Mouse (Mus musculus) right cerebral cortex, postnatal 10 days (tissue): Measurements from ENCODE around the gene Mn1.
A peak's percentile ranks its signal among the peaks of the same experiment; 100 is the strongest.

Experiments
- DNase-seq, 2 experiments: peaks; one replicate each; pipeline ENCODE4 v3.0.0; 2021; ENCODE audit warnings: low spot score in 2 of 2

The Mn1 gene

DNA sequence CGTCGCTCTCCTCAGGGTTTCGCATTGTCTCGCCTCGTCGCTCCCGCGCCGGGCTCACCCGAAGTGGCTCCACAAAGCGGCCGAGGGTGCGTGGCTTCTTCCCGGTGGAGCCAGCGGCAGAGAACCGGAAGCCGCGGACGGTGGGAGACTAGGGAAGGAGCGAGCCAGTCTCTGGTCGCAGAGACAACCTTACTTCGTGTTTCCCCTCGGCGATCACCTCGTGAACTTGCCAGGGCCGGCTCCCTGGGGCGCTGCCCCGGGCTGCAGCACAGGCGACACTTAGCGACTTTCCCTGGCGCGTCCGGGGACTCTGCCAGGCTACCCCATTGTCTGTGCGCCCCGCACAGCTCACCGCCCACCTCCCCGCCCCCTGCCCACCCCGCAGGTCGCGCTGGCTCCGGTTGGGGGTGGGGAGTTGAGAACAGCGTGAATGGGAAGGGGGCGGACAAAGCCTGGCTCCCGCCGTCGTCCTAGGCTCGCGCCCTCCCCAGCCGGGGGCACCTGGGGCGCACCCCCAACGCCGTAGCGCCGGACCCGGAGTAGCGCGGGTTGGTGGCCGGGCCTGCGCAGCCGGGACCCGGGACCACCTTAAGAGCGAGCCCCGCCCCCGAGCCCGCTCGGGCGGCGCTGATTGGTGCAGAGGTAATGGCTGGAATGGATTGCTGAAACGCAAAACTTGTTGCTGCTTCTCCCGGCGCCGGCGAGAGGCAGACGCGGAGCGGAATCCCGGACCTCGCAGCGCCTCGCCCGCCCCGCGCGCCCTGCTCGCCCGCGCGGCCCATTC, at the start of gene Mn1:
Gene Mn1 (plus strand): TSS at position 772 of the 784 bp plus-strand sequence.
- DNase-seq = peak; percentile 96 to 97

DNA sequence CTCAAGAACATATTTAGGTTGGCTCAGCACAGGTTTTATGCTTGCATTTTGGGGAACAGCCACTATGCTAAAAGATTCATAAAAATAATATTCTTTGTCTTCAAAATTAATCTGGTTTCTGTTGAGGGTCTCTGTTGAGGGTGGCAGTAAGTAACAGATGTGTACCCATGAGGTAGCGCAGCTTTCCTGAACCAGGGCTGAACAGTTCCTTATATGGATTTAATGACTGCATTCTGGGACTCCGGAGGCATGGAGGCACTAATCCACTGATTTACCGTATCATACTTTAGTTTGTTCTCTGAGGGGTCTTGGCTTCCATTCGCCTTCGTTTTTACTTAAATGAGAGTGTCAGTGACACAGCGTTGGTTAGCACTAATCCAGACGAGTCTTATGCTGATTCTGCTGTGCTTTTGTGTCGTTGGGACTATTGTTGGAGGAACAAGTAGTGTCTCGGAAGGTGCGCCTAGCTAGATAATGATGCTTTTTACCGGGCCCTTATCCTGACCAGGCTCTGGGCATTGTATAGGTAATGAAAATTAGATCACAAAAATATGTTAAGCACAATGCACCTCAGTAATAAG, 49.1 kb upstream of the Mn1 start:
- peak in 1 of 2 experiments; percentile 19 for DNase-seq

DNA sequence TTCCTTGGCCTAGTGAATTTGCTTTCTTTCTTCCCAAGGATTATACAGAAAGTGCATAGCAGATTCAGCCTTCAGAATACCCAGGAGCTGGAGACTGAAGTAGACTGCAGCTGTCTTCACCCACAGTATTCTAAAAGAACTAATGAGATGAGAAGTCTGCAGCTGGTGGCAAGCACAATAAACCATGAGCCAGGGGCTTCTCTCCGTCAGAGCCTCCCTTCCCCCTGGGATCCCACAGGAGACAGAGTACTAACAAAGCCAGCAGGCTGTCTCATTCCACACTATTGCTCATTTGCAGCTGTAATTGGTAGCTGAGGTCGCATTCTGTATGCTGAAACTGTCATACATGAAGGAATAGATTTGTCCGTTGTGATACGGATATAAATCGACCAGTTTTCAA, 48.6 kb upstream of the Mn1 start:
- peak; percentile 50 to 60 for DNase-seq

DNA sequence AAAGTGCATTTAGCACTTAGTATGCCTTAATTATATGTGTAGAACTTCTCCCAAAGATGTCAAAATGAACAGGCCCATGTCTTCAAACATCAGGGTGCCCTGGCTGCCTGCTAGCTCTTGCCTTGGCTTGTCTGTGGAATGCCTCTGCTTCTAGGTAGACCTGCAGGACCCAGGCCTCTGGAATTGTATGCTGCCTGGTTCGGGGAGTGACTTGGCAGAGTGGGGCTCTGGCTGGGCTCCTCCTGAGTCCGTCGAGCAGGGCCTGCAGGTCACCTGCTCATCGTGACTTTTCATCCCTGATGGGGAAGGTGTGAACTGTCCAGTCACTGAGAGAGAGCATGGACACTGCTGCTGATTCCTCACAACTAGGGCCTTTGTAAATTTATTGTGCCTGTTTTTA, 41.5 kb upstream of the Mn1 start:
- peak in 1 of 2 experiments; percentile 23 for DNase-seq

DNA sequence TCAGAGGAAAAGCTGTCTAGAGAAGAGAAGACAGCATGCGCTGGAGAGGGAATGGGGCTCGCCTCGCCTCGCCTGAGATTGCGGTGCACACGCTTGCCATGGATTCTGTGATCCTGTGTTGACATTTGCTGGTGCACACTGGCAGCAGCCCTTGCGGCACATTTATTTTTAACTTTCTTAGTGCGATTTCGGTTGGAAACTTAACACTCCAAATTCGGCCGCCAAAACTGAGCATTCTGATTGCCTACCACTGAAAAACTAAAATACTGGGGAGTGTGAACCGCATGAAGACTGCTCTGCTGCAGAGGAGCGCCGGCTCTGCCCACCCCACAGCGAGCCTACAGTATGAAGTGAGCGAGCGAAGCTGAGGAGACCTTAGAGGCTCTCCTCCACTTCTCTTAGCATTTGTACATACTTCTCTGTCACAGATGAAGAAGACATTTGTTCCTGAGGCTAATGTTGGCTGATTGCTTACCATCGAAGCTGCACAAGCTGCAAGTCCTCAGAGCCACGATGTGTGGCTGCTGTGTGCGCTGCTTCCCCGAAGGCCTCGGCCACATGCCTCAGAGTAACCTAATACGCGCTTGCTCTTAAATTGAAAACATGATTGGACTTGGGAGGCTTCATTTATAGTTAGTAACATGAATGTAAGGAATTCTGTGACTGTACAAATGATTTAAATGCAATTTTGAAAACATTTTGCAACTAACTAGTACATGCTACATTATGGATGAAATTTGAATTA, 40.7 kb upstream of the Mn1 start:
- DNase-seq = peak; percentile 65 to 70

DNA sequence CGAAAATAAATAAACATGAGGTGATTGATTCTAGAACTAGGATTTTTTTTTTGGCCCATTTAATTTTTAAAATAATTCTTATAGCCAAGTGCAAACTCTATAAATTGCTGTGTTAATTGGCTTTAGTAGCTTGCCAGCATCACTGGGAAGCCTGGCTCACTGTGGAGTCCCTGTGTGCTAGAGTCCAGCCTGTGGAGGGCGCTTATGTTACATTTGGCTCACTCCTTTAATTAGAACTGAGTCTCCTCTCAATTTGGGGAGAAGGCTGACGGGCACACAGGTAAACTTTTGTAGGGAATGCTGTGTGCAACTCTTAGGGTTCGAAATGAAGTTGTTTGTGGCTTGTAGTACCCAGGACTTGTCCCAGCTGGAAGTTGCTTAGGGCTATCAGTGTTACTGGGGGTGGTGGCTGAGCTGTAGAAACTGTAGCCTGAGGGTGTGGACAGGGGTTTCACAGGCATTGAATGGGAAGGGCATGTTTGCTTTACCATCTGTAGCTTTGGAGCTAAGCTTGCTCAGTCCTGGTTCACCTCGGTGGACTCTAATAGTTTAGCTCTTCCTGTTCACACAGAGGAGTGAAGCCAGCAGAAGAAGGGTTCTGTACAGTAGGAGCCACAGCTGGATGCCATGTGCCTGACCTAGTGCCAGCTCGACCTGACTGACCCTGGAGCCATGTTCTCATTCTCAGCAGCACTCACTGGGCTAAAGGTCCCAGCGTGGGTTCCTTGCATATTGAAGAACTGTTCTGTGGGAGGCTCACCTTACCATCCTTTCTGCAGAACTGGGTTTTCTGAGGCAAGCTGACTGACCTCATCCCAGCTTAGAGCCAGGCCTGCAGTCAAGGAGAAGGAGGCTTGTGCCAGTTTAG, 38.8 kb upstream of the Mn1 start:
- no peak for DNase-seq

DNA sequence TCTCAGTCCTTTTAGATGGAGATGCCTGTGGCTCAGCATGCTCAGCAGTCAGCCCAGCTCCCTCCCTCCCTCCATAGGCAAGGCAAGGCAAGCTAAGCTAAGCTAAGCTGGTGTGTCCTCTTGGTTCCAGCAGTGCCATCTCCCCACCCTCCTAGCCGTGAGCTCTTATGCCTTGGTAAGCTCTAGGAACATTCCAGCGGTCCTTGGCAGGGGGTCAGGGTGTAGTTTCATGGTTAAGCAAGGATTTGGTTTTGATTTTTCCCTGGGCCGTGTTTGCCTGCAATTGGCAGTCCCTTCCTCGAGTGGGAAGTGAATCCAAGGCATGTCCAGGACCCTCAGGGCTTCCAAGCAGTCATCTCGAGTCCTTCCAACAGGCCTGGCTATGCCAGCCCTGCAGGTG, 33.8 kb upstream of the Mn1 start:
- DNase-seq = no peak

DNA sequence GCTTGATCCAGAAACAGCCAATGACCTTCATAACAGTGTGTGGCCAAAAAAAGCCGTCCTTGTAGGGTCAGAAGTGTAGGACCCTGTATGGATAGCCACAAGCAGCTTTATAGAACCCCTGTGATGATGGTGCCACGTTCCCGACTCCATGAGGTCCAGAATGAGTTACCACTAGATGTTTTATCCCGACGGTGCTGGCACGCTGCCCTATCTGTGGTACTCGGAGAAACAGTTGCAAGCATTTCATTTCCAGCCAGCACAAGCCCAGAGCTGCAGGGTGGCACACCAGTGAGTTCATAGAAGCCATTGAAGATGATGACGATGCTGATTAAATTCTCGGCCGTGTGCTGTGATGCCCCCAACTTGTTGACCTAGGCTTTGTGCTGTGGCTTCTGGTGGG, 26.3 kb upstream of the Mn1 start:
- DNase-seq = no peak

DNA sequence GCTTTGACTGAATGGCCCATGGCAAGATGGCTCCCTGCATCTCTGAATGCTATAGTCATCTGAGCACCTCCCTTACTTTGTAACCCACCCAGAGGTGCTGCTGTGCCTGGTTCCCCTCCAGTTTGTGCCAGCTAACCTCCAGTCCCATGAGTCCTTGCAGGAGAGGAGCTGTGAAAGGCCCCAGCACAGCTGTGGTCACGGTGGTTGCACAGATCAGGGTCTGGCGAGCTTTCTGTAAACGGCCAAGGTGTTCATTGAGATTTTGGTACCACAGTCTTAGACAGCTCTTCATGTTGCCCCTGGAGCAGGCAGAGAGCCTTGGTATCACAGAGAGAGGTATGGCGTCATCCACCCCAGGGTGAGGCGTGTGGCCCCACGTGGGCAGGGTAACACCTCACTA, 25.7 kb upstream of the Mn1 start:
- DNase-seq = no peak

DNA sequence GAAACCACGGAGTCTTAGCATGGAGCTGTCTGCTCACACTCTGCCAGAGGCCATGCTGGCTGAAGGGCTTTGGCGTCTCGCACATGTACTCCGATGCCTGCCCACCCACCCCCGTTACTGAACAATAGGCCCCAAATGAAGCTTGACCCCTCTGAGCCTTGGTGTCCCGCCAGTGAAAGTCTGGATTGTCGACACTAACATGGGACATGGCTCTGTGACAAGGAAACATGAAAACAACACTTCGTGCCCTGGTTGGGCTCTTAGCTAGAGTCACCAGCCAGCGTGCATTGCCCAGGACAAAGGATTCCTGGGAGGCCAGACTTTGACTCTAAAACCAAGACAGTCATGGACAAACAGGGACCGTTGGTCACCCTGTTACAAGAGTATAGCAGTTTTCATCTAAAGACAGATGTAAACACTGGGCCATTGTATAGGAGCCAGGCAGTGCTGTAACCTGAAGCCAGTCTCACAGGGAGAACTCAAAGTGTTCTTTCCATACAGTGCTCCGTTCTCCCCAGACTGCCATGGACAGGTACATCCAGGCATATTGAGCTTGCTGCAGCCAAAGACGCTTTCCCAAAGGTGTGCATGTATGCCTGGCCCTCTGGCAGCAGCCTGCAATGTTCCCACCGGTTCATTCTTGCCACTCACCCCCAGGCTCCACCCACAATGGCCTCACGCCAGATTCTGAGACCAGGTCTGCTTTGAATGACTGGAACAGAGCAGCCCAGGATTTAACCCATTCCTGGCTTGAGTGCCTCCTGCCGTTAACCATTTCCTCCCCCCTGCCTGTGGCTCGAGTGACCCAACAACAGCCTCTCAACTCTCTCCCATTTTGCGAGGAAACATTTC, 23.6 kb upstream of the Mn1 start:
- DNase-seq = peak; percentile 69 to 77

DNA sequence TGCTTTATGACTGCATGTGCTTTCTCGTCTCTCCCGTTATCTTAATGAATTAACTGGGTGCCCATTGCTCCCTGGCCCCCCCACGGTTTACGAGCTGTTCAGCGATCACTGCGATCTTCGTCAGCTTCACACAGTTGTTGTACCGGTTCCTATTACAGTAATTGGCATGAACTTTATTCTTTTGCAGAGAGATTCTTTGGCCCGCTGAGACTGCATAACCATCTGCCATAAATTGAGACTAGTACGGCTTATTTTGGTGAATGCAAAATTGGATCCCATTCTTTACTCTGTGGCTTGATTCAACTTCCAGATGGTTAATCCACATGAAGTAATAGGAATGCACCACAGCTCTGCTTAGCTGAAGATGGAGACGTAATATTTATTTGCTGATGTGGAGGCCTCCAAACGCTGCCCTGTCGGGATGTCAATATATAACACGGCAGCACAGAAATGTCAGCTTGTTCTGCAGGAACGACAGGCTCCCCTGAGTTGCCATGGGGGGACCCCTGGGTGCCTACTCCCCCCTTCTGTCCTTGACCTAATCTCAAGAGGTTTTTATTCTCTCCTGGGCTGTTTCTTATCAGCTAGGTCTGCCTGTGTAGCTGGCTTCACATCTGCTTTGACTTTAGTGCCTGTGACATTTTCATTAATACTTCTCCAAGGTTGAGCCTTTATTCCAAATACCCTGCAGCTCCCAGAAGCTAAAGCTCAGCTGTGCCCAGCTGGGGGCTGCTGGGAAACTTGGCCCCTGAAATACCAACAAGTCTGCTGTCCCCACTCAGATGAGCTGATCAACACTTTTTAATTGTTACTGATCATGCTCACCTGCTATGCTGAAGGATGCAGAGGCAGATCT, 22.7 kb upstream of the Mn1 start:
- DNase-seq = peak in 1 of 2 experiments; percentile 53

DNA sequence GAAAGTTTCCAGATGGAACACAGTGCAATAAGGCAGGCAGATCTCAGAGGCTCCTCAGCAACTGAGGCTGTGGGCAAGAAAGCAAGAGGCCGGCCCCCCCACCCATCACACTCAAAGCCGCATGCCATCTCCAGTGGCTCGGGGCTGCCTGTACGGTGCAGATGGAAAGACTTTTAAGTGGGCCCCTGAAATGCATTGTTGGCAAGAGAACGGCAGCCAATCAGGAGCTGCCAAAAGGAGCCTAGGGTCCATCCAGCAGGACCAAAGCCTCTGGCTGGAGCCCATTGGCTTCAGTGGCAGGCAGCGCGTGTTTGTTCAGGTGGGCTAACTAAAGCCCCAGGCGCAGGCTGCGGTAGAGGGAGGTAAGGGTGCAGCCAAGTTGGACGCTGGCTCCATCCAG, 21.4 kb upstream of the Mn1 start:
- DNase-seq = no peak

DNA sequence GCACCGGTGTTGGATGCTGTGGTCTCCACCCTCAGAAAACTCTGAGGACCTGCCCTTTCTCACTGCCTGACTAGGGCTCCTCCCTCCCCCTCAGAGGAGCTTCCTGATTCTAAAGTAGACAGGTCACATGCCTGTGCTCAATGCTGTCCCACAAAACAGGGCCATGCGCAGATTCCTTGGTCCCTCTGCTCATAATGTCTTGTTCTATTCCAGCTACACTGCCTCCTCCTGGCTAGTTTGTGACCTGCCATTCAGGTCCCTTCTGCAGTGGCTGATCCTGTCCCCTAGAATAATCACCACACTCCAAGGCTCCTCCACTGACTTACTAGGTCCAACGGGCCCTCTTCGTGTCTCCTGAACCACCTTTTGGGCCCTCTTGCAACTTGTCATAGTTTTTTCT, 21.0 kb upstream of the Mn1 start:
- no peak for DNase-seq

DNA sequence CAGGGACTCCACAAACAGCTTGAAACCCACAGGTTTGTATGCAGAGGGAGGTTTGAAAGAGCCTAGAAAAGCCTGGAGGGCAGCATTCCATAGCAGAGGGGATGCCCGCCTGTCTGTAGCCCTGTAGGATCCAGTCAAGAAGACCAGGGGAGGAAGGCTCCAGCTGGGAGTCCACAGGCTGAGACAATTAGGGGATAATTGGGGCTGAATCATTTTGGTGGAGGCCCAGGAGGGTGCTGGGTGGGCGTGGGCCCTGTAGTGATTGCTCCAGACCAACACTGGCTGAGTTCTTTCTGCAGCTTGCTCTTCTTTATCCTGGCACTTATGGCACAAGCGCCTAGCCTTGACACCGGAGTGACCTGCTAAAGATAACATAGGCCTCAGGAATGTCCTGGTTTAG, 18.7 kb upstream of the Mn1 start:
- no peak for DNase-seq

DNA sequence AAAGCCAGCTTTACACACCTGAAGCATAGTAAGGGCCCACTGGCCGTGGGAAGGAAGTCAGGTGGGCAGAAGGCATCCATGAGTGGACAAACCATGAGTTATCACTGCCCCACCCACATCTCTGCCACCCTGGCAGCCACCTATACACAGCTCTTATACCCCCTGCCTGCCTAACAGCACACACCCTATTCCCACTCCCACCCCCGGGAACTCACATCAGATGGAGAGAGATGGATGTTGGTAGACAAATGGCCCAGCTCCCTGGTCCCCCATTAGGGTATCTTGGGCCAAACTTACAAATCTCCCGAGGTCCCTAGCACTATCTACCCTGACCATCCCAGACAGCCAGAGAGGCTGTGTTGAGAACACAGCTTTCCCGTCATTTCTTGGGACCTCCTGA, 17.9 kb upstream of the Mn1 start:
- DNase-seq = no peak

DNA sequence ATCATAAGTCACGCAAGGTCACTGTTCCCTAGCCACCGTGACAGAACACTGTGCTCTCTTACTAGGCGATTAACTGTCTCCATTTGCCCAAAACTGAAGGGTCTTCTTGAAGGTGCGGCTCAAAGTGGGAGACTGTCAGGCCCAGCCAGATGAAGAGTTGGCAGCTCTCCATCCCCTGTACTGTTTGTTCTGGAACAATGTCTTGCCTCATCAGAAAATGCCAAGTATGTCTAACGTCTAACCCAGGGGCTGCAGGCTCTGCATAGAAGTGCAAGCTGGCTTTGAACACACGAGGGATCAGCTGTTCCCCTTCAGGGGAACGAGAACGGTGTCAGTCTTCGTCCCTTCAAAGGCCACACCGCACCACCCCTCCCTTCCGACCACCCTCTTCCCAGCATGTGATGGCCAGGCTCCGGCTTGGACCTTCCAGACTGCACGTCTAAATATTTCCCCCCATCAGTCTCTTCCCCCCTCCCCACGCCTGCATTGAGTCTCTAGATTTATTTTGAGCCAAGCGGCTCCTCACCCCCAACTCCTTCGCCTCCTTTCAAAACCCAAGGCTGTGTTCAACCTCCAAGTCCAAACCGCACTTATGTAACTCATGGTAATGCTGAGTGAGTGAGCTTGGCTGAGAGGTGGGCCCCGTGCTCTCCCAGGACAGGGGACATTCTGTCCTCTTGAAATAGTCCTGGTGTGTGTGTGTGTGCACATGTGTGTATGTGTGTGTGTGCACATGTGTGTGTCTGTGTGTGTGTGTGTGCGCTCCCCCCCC, 15.1 kb upstream of the Mn1 start:
- no peak for DNase-seq

DNA sequence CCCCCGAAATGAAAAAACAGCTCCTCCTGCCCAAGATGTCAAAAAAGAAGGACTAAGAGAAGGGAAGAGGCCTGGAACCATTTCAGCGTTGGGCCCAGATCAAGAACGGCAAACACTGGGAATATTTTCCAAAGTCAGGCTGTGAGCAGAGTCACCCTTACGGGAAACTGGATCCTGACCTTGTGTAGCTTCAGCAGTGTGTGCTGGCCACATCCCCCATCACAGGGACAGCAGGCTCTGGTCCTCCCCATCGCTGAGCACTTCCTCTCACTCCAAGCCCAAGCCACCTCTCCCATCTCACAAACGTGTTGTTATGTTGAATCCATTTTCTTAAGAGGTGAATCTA, 14.5 kb upstream of the Mn1 start:
- no peak for DNase-seq

DNA sequence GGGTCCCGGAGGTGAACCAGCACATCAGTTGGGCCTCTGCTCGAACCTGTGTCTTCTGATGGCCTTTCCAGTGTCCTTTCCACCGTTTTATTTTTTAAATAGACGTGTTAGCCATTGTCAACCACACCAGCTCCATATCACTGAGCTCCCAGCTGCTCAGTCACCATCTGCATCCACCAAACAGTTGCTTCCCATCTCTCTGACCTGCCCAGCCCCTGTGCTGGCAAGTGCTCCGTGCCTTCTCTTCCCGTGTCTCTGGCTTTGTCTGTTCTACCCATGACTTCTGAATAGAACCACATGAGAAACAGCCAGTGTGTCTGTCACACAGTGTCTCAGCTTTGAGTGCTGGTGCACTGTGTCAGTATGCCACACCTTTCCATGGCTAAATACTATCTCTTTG, 12.4 kb upstream of the Mn1 start:
- DNase-seq = no peak

DNA sequence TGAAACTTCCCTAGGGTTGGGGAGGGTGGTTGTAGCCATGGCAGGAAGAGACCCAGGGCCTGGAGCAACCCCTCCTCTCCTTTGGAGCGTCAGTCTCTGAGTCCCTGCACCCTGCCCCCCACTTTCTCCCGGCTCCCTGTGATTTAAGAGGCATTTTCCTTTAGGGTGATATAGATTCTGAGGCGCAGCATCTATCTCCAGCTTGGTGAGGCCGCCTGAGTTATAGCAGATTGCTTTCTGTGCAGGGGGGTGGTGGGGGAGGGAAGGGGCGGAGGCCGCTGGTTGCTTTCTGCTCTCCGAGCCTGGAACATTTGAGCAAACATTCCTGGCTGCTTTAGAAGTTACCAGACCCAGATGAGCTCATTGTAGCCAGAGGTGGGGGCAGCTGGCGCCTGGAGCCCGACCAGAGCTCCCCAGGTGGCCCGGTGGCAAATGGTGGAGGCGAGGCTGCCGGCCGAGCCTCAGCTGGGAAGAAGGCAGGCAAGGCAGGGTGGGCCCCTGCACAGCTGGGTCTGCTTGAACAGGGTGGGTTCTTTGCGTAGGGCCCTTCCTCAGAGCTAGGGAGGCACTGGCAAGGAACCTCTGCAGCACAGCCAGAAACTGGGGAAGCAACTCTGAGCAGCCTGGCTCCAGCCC, 8.6 kb upstream of the Mn1 start:
- no peak for DNase-seq
